Mouse (Mus musculus) forebrain, embryonic 16.5 days (tissue): ENCODE data around the gene Kbtbd12. TPM values are rescaled to one million over a fixed set of nuclear protein-coding genes. Genes with fewer than 3 reads are reported as not detected.

Experiments used
- ATAC-seq: fragments of 200-750 bp; cut with Nextera tagmentation; 2 replicates; pipeline ENCODE4 v1.8.0; 2017; ENCODE audit warnings: mild to moderate bottlenecking, moderate library complexity
- H3K27ac ChIP-seq: fragments of 300-500 bp; sonication (generic); 2 replicates; pipeline ENCODE4 v1.5.1; 2014; ENCODE audit warnings: low read length, control low read depth
- H3K27me3 ChIP-seq: fragments of 300-500 bp; sonication (generic); replicated peaks from 2 replicates; pipeline ENCODE4 v1.6.1; 2014; ENCODE audit warnings: low read length; ENCODE audit not compliant: control insufficient read depth, insufficient read depth
- H3K36me3 ChIP-seq: fragments of 300-500 bp; sonication (generic); 2 replicates; pipeline ENCODE4 v1.6.1; 2014; ENCODE audit not compliant: control insufficient read depth, insufficient read depth
- H3K4me1 ChIP-seq: fragments of 300-500 bp; sonication (generic); replicated peaks from 2 replicates; pipeline ENCODE4 v1.6.1; 2014; ENCODE audit warnings: low read length; ENCODE audit not compliant: control insufficient read depth, insufficient read depth
- H3K4me2 ChIP-seq: fragments of 300-500 bp; sonication (generic); 2 replicates; pipeline ENCODE4 v1.6.1; 2014; ENCODE audit warnings: mild to moderate bottlenecking, low read length, control low read depth
- H3K4me3 ChIP-seq: fragments of 300-500 bp; sonication (generic); replicated peaks from 2 replicates; pipeline ENCODE4 v1.5.1; 2014; ENCODE audit warnings: mild to moderate bottlenecking, low read length, control low read depth
- H3K9ac ChIP-seq: fragments of 300-500 bp; sonication (generic); replicated peaks from 2 replicates; pipeline ENCODE4 v1.6.1; 2014; ENCODE audit warnings: low read depth, low read length, control low read depth
- H3K9me3 ChIP-seq: fragments of 300-500 bp; sonication (generic); 2 replicates; pipeline ENCODE4 v1.6.1; 2016; ENCODE audit warnings: low read length; ENCODE audit not compliant: control insufficient read depth
- WGBS: fragments of 180-500 bp; shearing (Covaris S2); extraction: QIAGEN DNeasy Blood & Tissue Kit; methylation state at CpG from one replicate; pipeline ENCODE4 v1.1.7; 2014; 5-methylcytosine and 5-hydroxymethylcytosine counted together
- polyA plus RNA-seq: library from polyadenylated mRNA; unstranded; fragments of >200 nt; fragmentation: Nextera tagmentation; extraction: Ambion mirVana; gene quantifications from 2 replicates; pipeline ENCODE4 v1.2.1, GENCODE M21; 2015

The Kbtbd12 gene
- polyA plus RNA-seq, 1 experiment from 2014 or later, result 0.52 TPM

DNA sequence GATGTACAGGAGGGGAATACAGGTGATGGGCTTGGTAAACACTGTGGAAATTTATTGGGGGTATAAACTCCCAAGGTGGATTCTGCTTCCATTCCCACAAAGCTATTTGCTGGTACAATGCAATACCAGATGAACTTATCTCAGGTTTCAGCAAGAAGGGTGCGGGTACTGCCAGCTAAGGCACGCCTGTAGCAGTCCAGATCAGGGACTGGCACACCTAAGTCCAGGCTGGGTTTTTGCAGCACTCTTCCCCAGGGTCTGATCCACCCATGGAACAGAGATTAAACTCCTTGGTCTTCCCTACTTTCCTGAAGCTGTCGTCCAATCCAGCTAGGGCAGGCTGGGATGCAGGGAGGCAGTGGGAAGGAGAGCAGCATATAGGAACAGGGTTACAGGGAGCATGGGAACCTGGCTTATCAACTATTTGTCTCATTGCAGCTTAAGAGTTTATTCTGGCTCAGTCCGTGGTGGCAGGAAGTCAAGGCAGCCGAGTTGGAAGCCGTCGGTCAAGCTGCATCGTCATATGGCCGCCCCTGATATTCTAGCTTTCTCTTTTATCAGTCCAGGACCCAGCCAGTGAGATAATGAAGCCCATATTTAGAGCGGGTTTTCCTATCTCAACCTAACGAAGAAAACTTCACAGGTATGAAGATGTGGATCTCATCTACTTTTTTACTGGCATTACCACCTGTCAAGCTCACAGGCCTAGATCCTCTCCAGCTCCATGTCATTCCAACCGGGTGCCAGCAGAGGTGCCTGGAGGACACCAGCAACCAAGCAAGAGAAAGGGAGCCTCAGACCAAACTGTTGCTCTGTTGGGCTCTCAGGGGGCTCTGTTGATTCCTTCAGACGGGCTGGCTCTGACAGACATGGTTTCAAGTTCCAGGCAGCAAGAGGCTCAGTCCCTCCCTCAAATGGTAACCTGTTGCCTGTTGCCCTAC lies 135.4 kb downstream of the Kbtbd12 start:
- H3K36me3 ChIP-seq, result peaks cover 42% of the 10 kb centered on the region
- 79% methylated on average over 13 of the region's 13 CpGs for WGBS
- H3K4me3 ChIP-seq, result no peak overlapping the region

DNA sequence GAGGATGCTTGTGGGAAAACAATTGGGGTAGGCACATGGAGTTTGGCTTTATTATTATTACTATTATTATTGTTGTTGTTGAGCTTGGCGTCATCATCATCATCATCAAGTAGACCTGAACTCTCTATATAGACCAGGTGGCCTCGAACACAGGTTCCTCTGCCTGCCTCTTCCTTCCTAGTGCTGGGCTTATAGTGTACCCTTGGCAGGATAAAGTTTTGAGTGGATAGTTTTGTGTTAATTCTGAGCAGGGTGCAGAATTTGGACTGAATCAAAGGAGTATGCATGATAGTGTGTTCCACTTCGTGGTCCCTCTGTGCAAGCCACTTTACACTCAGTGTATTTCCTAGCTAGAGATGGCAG lies 137.4 kb downstream of the Kbtbd12 start:
- Histone ChIP-seq H3K9me3 (no peaks in the 10 kb centered on the region), H3K4me1 (peaks cover 6% of the 10 kb centered on the region; the same call in 1 of the 2 replicates), H3K4me3 (peak overlapping the region; percentile 57), H3K4me2 (peak overlapping the region; percentile 94), H3K9ac (peak overlapping the region; percentile 73), H3K27ac (no peak overlapping the region), H3K27me3 (no peaks in the 10 kb centered on the region), H3K36me3 (peaks cover 32% of the 10 kb centered on the region)
- peak; percentile 47 for ATAC-seq
- 9% methylated on average over 3 of the region's 3 CpGs for WGBS

More for the DNA sequence above, 135.4 kb downstream of the Kbtbd12 start:
- Histone ChIP-seq H3K4me1 (peaks cover 6% of the 10 kb centered on the region; the same call in 1 of the 2 replicates), H3K9ac (no peak overlapping the region), H3K4me2 (no peak overlapping the region), H3K27me3 (no peaks in the 10 kb centered on the region), H3K27ac (no peak overlapping the region), H3K9me3 (no peaks in the 10 kb centered on the region)
- ATAC-seq, result no peak

DNA sequence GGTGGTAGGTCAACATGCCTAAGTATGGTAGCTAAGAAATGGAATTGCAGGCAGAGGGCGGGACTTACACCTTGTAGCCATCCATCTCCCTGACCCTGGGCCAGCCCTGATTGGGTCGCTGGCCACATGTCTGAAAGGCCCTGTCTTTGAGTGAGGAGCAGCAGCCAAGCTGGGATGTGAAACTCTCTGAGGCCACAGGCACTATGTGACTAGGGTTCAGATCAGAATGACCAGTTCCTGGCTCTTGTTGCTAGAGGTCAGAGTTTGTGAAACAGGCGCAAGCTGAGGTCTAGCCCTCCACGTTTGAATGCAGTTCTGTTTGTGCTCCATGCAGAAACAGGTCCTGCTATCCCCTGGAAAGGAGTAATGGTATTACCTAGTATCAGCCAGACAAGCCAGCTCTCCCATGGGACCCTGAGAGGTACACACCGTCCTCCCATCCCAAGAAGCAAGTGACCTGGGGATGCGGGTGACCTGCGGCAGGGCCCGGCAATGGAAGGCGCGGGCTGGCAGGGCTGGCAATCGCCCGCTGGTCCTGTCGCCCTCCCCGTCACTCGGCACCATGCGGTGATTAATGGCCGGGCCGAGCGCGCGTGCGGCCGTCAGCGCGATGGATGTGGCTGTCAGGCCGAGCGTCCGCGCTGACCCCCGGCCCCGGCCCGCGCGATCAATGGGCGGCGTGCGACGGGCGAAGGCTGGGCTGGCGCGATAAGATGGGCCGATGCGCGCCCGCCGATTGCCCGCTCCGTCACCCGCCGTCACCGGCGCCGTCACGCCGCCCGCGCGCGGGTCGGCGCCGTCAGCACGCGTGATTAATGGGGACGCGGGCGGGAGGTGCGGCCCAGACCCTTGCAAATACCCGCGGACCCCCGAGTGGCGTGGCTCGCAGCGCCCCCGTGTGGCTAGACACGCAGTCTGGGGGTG lies 138.0 kb downstream of the Kbtbd12 start:
- H3K27ac ChIP-seq, result no peak overlapping the region
- H3K4me2 ChIP-seq, result peak overlapping the region; percentile 94
- H3K27me3 ChIP-seq, result no peaks in the 10 kb centered on the region
- ATAC-seq, result peak; percentile 89
- peaks cover 6% of the 10 kb centered on the region; the same call in 1 of the 2 replicates for H3K4me1 ChIP-seq
- peak overlapping the region; percentile 73 for H3K9ac ChIP-seq
- peaks cover 29% of the 10 kb centered on the region for H3K36me3 ChIP-seq
- H3K9me3 ChIP-seq, result no peaks in the 10 kb centered on the region
- WGBS, result 3% methylated on average over 75 of the region's 76 CpGs
- H3K4me3 ChIP-seq, result peak overlapping the region; percentile 57

Other genes starting within 250 kb of the Kbtbd12 start
- gene Eefsec, start 191.4 kb downstream of the Kbtbd12 start, polyA plus RNA-seq, result 29.4 and 30.8 TPM in 2 replicates
- 133 and 146 TPM in 2 replicates for gene Ruvbl1, start 172.5 kb downstream of the Kbtbd12 start, polyA plus RNA-seq
- gene Sec61a1, start 119.0 kb downstream of the Kbtbd12 start, polyA plus RNA-seq, result 170 and 178 TPM in 2 replicates
- gene Mgll, start 86.5 kb upstream of the Kbtbd12 start, polyA plus RNA-seq, result 23.3 and 35.2 TPM in 2 replicates
- gene Abtb1, start 204.0 kb upstream of the Kbtbd12 start, polyA plus RNA-seq, result 44.7 and 47.0 TPM in 2 replicates
- gene Podxl2, start 237.1 kb upstream of the Kbtbd12 start, polyA plus RNA-seq, result 592 and 647 TPM in 2 replicates